Mouse (Mus musculus): ENCODE data around the gene Dpm2. TPM values are rescaled to one million over a fixed set of nuclear protein-coding genes. Genes with fewer than 3 reads are reported as not detected.

Gene Dpm2
- polyA plus RNA-seq, 1 experiment: 116 TPM

DNA sequence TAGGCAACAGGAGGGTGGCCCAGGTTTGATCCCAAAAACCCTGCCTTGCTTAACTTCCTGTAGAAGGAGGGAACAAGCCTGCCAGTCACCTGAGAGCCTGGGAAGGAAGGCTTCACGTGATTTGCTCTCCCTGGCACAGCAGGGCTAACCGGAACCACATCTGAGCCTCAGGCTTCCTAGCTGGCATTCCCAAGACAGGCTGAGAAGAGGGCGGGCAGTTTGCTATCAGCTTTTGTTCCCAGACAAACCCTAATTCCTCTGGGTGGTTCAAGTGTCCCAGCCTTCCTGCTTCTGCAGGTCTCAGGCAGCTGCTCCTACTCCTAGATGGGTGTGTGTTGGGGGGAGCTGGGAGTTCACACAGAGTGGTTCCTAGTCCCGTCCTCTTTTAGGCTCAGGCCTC, 15.2 kb upstream of the Dpm2 start:
- no peak overlapping the region for H3K4me3 ChIP-seq (replicated peaks; ENCODE audit: extremely low read depth, low read depth, low read length)
- no peak for TF ChIP-seq CTCF (IDR thresholded peaks at IDR 0.05; ENCODE audit: insufficient read depth, low read length)
- no peak for TF ChIP-seq POLR2A (IDR thresholded peaks at IDR 0.05; ENCODE audit: borderline replicate concordance, extremely low read depth, low read depth, low read length)
- no peaks in the 10 kb centered on the region; the same call in none of the 2 replicates for H3K4me1 ChIP-seq (ENCODE audit: control insufficient read depth, insufficient read depth, low read length)
- WGBS: 39% methylated on average over 4 of the region's 4 CpGs
- DNase-seq: peak; percentile 46

- 69% methylated on average over 7 of the region's 7 CpGs for WGBS
- H3K4me1 ChIP-seq (ENCODE audit: control insufficient read depth, insufficient read depth, low read length): no peaks in the 10 kb centered on the region; the same call in none of the 2 replicates
- H3K4me3 ChIP-seq (replicated peaks; ENCODE audit: extremely low read depth, low read depth, low read length): no peak overlapping the region
- no peak for DNase-seq
- TF ChIP-seq POLR2A (IDR thresholded peaks at IDR 0.05; ENCODE audit: borderline replicate concordance, extremely low read depth, low read depth, low read length): no peak
- no peak for TF ChIP-seq CTCF (IDR thresholded peaks at IDR 0.05; ENCODE audit: insufficient read depth, low read length)
Observed at GRCm38 (mm10) chr2:32556019-32556418, 14.6 kb upstream of the Dpm2 start.

DNA sequence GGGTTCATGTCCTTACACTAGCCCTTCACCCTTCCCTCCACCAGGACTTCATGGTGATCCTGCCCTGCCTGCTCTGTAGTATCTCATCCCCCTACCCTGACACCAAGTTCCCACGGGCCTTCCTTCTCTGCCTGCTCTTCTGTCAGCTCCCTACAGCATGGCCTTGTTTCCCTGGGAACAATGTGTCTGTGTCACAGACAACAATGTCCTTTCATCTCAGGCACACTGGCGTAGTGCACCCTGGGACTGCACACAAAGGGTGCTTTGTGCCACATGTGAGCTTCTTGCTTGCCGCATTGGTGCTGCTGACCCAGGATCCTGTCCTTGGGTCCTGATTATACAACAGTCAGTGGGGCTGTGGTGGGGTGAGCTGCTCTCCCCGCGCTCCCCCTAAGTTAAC, 11.1 kb upstream of the Dpm2 start:
- 66% methylated on average over 5 of the region's 5 CpGs for WGBS
- Histone ChIP-seq H3K4me1 (ENCODE audit: control insufficient read depth, insufficient read depth, low read length) (no peaks in the 10 kb centered on the region; the same call in none of the 2 replicates), H3K4me3 (replicated peaks; ENCODE audit: extremely low read depth, low read depth, low read length) (no peak overlapping the region)
- no peak for DNase-seq
- no peak for TF ChIP-seq POLR2A (IDR thresholded peaks at IDR 0.05; ENCODE audit: borderline replicate concordance, extremely low read depth, low read depth, low read length)
- TF ChIP-seq CTCF (IDR thresholded peaks at IDR 0.05; ENCODE audit: insufficient read depth, low read length): no peak

- 33% methylated on average over 4 of the region's 4 CpGs for WGBS
- H3K4me1 ChIP-seq (ENCODE audit: control insufficient read depth, insufficient read depth, low read length): peaks cover under 1% of the 10 kb centered on the region; the same call in 1 of the 2 replicates
- no peak overlapping the region for H3K4me3 ChIP-seq (replicated peaks; ENCODE audit: extremely low read depth, low read depth, low read length)
- peak; percentile 66 for DNase-seq
- peak; percentile 92 for TF ChIP-seq CTCF (IDR thresholded peaks at IDR 0.05; ENCODE audit: insufficient read depth, low read length)
- no peak for TF ChIP-seq POLR2A (IDR thresholded peaks at IDR 0.05; ENCODE audit: borderline replicate concordance, extremely low read depth, low read depth, low read length)
Observed at GRCm38 (mm10) chr2:32566536-32567063, 4.1 kb upstream of the Dpm2 start.

GRCm38 (mm10) chr2:32568149-32568548, 2.5 kb upstream of the Dpm2 start:
- peaks cover 3% of the 10 kb centered on the region; the same call in 1 of the 2 replicates for H3K4me1 ChIP-seq (ENCODE audit: control insufficient read depth, insufficient read depth, low read length)
- WGBS: 47% methylated on average over 5 of the region's 5 CpGs
- TF ChIP-seq POLR2A (IDR thresholded peaks at IDR 0.05; ENCODE audit: borderline replicate concordance, extremely low read depth, low read depth, low read length) (no peak), CTCF (IDR thresholded peaks at IDR 0.05; ENCODE audit: insufficient read depth, low read length) (no peak)
- no peak overlapping the region for H3K4me3 ChIP-seq (replicated peaks; ENCODE audit: extremely low read depth, low read depth, low read length)
- DNase-seq: no peak

GRCm38 (mm10) chr2:32568941-32569340, 1.7 kb upstream of the Dpm2 start:
- 65% methylated on average over 3 of the region's 3 CpGs for WGBS
- no peak for TF ChIP-seq POLR2A (IDR thresholded peaks at IDR 0.05; ENCODE audit: borderline replicate concordance, extremely low read depth, low read depth, low read length)
- no peak for TF ChIP-seq CTCF (IDR thresholded peaks at IDR 0.05; ENCODE audit: insufficient read depth, low read length)
- no peak for DNase-seq
- Histone ChIP-seq H3K4me1 (ENCODE audit: control insufficient read depth, insufficient read depth, low read length) (peaks cover 3% of the 10 kb centered on the region; the same call in 1 of the 2 replicates), H3K4me3 (replicated peaks; ENCODE audit: extremely low read depth, low read depth, low read length) (no peak overlapping the region)

DNA sequence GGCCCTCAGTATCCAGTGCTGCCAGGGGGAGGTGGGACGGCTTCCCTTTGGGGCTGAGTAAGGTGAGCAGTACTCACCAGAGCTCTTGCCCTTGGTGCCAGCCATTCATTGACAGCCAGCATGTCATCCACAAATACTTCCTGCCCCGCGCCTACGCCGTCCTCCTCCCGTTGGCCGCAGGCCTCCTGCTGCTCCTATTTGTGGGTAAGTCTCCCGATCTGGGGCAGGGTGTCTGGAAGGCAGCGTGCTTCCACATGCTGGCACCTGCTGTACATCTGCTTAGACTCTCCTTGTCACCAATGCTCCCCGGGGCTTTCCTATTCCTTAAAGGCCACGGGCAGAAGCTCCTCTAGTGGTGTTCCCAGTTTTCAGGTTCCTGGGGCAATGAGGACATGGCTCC, 1.5 kb downstream of the Dpm2 start:
- no peak for DNase-seq
- H3K4me3 ChIP-seq (replicated peaks; ENCODE audit: extremely low read depth, low read depth, low read length): no peak overlapping the region
- no peak for TF ChIP-seq POLR2A (IDR thresholded peaks at IDR 0.05; ENCODE audit: borderline replicate concordance, extremely low read depth, low read depth, low read length)
- no peak for TF ChIP-seq CTCF (IDR thresholded peaks at IDR 0.05; ENCODE audit: insufficient read depth, low read length)
- 88% methylated on average over 11 of the region's 11 CpGs for WGBS
- peaks cover 3% of the 10 kb centered on the region; the same call in 1 of the 2 replicates for H3K4me1 ChIP-seq (ENCODE audit: control insufficient read depth, insufficient read depth, low read length)

GRCm38 (mm10) chr2:32574497-32574896, 3.8 kb downstream of the Dpm2 start, which contains the start of gene Pip5kl1:
Gene Pip5kl1, plus strand, starts transcription at chr2:32574797.
- TF ChIP-seq CTCF (IDR thresholded peaks at IDR 0.05; ENCODE audit: insufficient read depth, low read length) (no peak), POLR2A (IDR thresholded peaks at IDR 0.05; ENCODE audit: borderline replicate concordance, extremely low read depth, low read depth, low read length) (no peak)
- Histone ChIP-seq H3K4me1 (ENCODE audit: control insufficient read depth, insufficient read depth, low read length) (peaks cover 3% of the 10 kb centered on the region; the same call in 1 of the 2 replicates), H3K4me3 (replicated peaks; ENCODE audit: extremely low read depth, low read depth, low read length) (no peak within 1 kb of the TSS)
- 73% methylated on average over 6 of the region's 6 CpGs for WGBS
- no peak for DNase-seq

GRCm38 (mm10) chr2:32574901-32575585, 4.4 kb downstream of the Dpm2 start:
- DNase-seq: no peak
- 3% methylated on average over 26 of the region's 26 CpGs for WGBS
- no peak overlapping the region for H3K4me3 ChIP-seq (replicated peaks; ENCODE audit: extremely low read depth, low read depth, low read length)

More at GRCm38 (mm10) chr2:32574901-32575585, 4.4 kb downstream of the Dpm2 start:
- H3K4me1 ChIP-seq (ENCODE audit: control insufficient read depth, insufficient read depth, low read length): peaks cover 3% of the 10 kb centered on the region; the same call in 1 of the 2 replicates
- TF ChIP-seq CTCF (IDR thresholded peaks at IDR 0.05; ENCODE audit: insufficient read depth, low read length): peak; percentile 85
- TF ChIP-seq POLR2A (IDR thresholded peaks at IDR 0.05; ENCODE audit: borderline replicate concordance, extremely low read depth, low read depth, low read length): no peak

All from lung, adult 2 months (tissue).